Comparison of ENCODE assay signal across 22 mouse cellular contexts in the genomic region with DNA sequence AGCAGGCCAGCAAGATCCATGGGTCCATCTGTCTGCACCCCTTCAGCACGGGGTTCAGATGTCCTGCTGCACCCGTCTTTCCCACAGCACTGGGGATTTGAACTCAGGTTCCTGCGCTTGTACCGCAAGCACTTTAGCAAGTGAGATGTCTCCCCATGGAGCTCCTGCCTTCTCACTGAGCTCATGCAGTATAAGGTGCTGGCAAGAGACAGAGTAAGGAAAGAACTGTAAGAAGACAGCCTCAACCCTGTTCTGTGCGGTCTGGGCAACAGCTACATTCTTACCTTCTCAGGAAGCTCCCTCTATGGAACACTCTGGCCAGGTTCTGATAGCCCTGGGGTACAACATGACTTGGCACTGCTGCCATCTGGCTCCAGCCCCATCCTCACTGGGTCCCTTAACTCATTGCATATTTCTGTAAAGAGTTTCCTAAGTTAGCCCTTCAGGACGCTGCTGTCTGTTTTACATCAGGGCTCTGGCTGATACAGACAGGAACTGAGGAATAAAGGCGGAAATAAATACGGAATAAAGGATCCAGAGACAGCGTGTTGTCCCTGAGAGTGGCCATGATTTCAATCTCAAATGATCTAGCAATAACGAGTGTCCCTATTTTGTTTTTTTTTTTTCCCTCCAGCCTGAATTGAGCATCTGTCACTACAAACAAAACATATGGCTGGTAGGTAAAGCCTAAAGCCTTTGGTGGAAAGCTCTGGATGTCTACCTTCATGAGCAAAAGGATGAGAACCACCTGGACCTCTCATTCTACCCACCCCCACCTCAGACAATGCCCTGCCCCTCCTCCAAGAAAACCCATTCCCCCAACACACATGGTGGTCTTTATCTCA. TPM values are rescaled to one million over a fixed set of nuclear protein-coding genes. Genes with fewer than 3 reads are reported as not detected.
DNase-seq lines count a peak whose midpoint lies in the region; ATAC-seq and TF ChIP-seq lines count a peak whose summit lies in the region.
"Had no signal": no experiment of that assay in that cellular context is flagged by ENCODE, and none has a peak within 500 bp of the region (broad histone marks: within the 10 kb centered on the region; RNA-seq: fewer than 3 reads in every experiment).

No protein-coding gene starts in this region.

- peaks cover 16% of the 10 kb centered on the region for H3K27me3 ChIP-seq in limb, embryonic 14.5 days (ENCODE audit: control insufficient read depth, insufficient read depth, low read length)

- no peak overlapping the region for H3K4me3 ChIP-seq in limb, embryonic 14.5 days (replicated peaks; ENCODE audit: low read length)
- H3K4me3 ChIP-seq: gastrocnemius, adult 2 months; heart, embryonic 13.5 days; hindbrain, embryonic 12.5 days; limb, embryonic 13.5 days; midbrain, embryonic 12.5 days; neural tube, embryonic 15.5 days had no signal

- no peak overlapping the region for H3K4me2 ChIP-seq in limb, embryonic 14.5 days (replicated peaks; ENCODE audit: low read depth, low read length, severe bottlenecking)
- H3K4me2 ChIP-seq: heart, embryonic 13.5 days; hindbrain, embryonic 12.5 days; limb, embryonic 13.5 days; midbrain, embryonic 12.5 days; neural tube, embryonic 15.5 days had no signal

- H3K4me1 ChIP-seq in limb, embryonic 14.5 days (ENCODE audit: control insufficient read depth, insufficient read depth, low read length) = no peaks in the 10 kb centered on the region
- H3K4me1 ChIP-seq: heart, embryonic 13.5 days; limb, embryonic 13.5 days had no signal

- 0 out of 2 replicates have a peak, but pooled peaks have one; percentile 12 for ATAC-seq in cerebellum, adult (ENCODE audit: insufficient number of reproducible peaks, low FRiP score, low TSS enrichment)
- ATAC-seq in limb, embryonic 14.5 days (ENCODE audit: low FRiP score, low read depth) = no peak
- ATAC-seq: activated CD4-positive, CD25-positive, alpha-beta regulatory T cell, adult 4 months; forebrain, postnatal 0 days; lung, postnatal 0 days had no signal

- WGBS in limb, embryonic 14.5 days = 73% methylated on average over 10 of the region's 10 CpGs

- no peak overlapping the region for H3K9ac ChIP-seq in limb, embryonic 14.5 days (ENCODE audit: low read depth, low read length, severe bottlenecking)
- H3K9ac ChIP-seq: forebrain, postnatal 0 days; heart, embryonic 13.5 days; hindbrain, embryonic 12.5 days; limb, embryonic 13.5 days; midbrain, embryonic 12.5 days; neural tube, embryonic 15.5 days had no signal

- no peak overlapping the region for H3K27ac ChIP-seq in limb, embryonic 14.5 days (replicated peaks; ENCODE audit: low read depth, low read length)
- H3K27ac ChIP-seq: gastrocnemius, adult 2 months; heart, embryonic 13.5 days; hindbrain, embryonic 12.5 days; limb, embryonic 13.5 days; midbrain, embryonic 12.5 days; neural tube, embryonic 15.5 days had no signal

- H3K9me3 ChIP-seq in limb, embryonic 14.5 days (ENCODE audit: control insufficient read depth, low read length) = no peaks in the 10 kb centered on the region
- H3K9me3 ChIP-seq: heart, embryonic 13.5 days; hindbrain, embryonic 12.5 days; limb, embryonic 13.5 days; midbrain, embryonic 12.5 days; neural tube, embryonic 15.5 days had no signal

- DNase-seq in cerebellum, adult 11-12 months = no peak
- DNase-seq in heart, adult 11 months = peak; percentile 87
- DNase-seq in heart, adult 9 months (ENCODE audit: low spot score in 2 of 2) = no peak
- DNase-seq in testis, postnatal 10 days (ENCODE audit: low spot score) = peak; percentile 37
- no peak for DNase-seq in testis, postnatal 14 days (ENCODE audit: low spot score)
- peak; percentile 4 for DNase-seq in limb, embryonic 14.5 days (ENCODE audit: low spot score)
- no peak for DNase-seq in lung, postnatal 10 days
- DNase-seq: adrenal gland, adult 8-10 months; gastrocnemius, adult 2 months; heart, postnatal 14 days; kidney, adult 11 months; kidney, postnatal 4 days; right cerebral cortex, adult 18-20 months had no signal

- TF ChIP-seq POLR2A in limb, embryonic 14.5 days (IDR thresholded peaks at IDR 0.05; ENCODE audit: borderline replicate concordance, extremely low read depth, insufficient read depth, insufficient read length) = no peak

- no peaks in the 10 kb centered on the region for H3K36me3 ChIP-seq in limb, embryonic 14.5 days (ENCODE audit: control insufficient read depth, insufficient read depth, low read length)
- H3K36me3 ChIP-seq: heart, embryonic 13.5 days; hindbrain, embryonic 12.5 days; limb, embryonic 13.5 days; midbrain, embryonic 12.5 days; neural tube, embryonic 15.5 days had no signal

RNA-seq across cellular contexts. Expression of gene Ephb1, which starts 10.2 kb away (rescaled TPM):
- polyA plus RNA-seq in limb, embryonic 14.5 days (2012; rRNA removed) = 4.1 and 4.4 TPM in 2 replicates
- polyA plus RNA-seq in limb, embryonic 14.5 days (2014; fragmentation: Nextera tagmentation; extraction: Ambion mirVana) = 4.1 and 4.2 TPM in 2 replicates
- polyA plus RNA-seq: activated CD4-positive, CD25-positive, alpha-beta regulatory T cell, adult 4 months had no signal

Comparison
In these comparisons a context has a peak if more than half of its experiments do, and no peak if none do; other contexts are left out.
1. DNase-seq: peak in heart, adult 11 months (single experiment), testis, postnatal 10 days (single experiment) and limb, embryonic 14.5 days (single experiment); none in cerebellum, adult 11-12 months (single experiment), heart, adult 9 months (0 of 2), testis, postnatal 14 days (single experiment) and lung, postnatal 10 days (single experiment).